Mouse (Mus musculus) lung, postnatal 0 days (tissue): ENCODE results near the gene Adprh. TPM values are rescaled to one million over a fixed set of nuclear protein-coding genes. Genes with fewer than 3 reads are reported as not detected.
"Not testable (repeated sequence)": the region's sequence is repeated elsewhere in the genome, so short reads cannot be mapped to it uniquely, and the experiment has no call there.

Source experiments
- ATAC-seq: fragments of 200-750 bp; cut with Nextera tagmentation; 2 replicates; pipeline ENCODE4 v1.8.0; 2017; ENCODE audit warnings: moderate library complexity
- DNase-seq: peaks from one replicate; pipeline ENCODE4 v3.0.0-alpha.2; 2016; ENCODE audit warnings: low spot score
- H3K27ac ChIP-seq: fragments of 300-500 bp; sonication (generic); 2 replicates; pipeline ENCODE4 v1.5.1; 2014; ENCODE audit warnings: antibody characterized with exemption, mild to moderate bottlenecking, low read length, mixed read lengths
- H3K27me3 ChIP-seq: fragments of 300-500 bp; sonication (generic); replicated peaks from 2 replicates; pipeline ENCODE4 v1.6.1; 2014; ENCODE audit warnings: low read length, mixed read lengths; ENCODE audit not compliant: insufficient read depth
- H3K36me3 ChIP-seq: fragments of 300-500 bp; sonication (generic); 2 replicates; pipeline ENCODE4 v1.6.1; 2014; ENCODE audit warnings: low read length, mixed read lengths; ENCODE audit not compliant: insufficient read depth
- H3K4me1 ChIP-seq: fragments of 300-500 bp; sonication (generic); 2 replicates; pipeline ENCODE4 v1.6.1; 2014; ENCODE audit warnings: antibody characterized with exemption, low read depth, low read length, mixed read lengths; ENCODE audit not compliant: insufficient read depth
- H3K4me2 ChIP-seq: fragments of 300-500 bp; sonication (generic); replicated peaks from 2 replicates; pipeline ENCODE4 v1.6.1; 2014; ENCODE audit warnings: low read depth, mild to moderate bottlenecking, low read length, moderate library complexity, mixed read lengths
- H3K4me3 ChIP-seq: fragments of 300-500 bp; sonication (generic); 2 replicates; pipeline ENCODE4 v1.5.1; 2014; ENCODE audit warnings: low read depth, low read length
- H3K9ac ChIP-seq: fragments of 300-500 bp; sonication (generic); replicated peaks from 2 replicates; pipeline ENCODE4 v1.6.1; 2014; ENCODE audit warnings: low read depth, mild to moderate bottlenecking
- H3K9me3 ChIP-seq: fragments of 300-500 bp; sonication (generic); 2 replicates; pipeline ENCODE4 v1.6.1; 2016; ENCODE audit warnings: low read length, mixed read lengths
- CTCF ChIP-seq: IDR thresholded peaks from 2 replicates; pipeline ENCODE4 v1.5.1; 2016; ENCODE audit warnings: antibody characterized with exemption, mild to moderate bottlenecking
- EP300 ChIP-seq: IDR thresholded peaks from 2 replicates; pipeline ENCODE4 v1.6.1; 2016; ENCODE audit warnings: antibody characterized with exemption, mild to moderate bottlenecking, control low read depth
- WGBS: fragments of 180-500 bp; shearing (Covaris S2); extraction: QIAGEN DNeasy Blood & Tissue Kit; methylation state at CpG from one replicate; pipeline ENCODE4 v1.1.7; 2014; 5-methylcytosine and 5-hydroxymethylcytosine counted together
- polyA plus RNA-seq: library from polyadenylated mRNA; unstranded; fragments of >200 nt; fragmentation: Nextera tagmentation; extraction: Ambion mirVana; gene quantifications from 2 replicates; pipeline ENCODE4 v1.2.1, GENCODE M21; 2015

The Adprh gene
- polyA plus RNA-seq, 1 experiment from 2014 or later, result 59.9 TPM

- 13% methylated on average over 32 of the region's 32 CpGs for WGBS
- no peaks in the 10 kb centered on the region for H3K9me3 ChIP-seq
- no peak overlapping the region for H3K9ac ChIP-seq
- H3K27ac ChIP-seq, result no peak overlapping the region
- peak overlapping the region; percentile 62 for H3K4me2 ChIP-seq
- peak; percentile 3; the same call in 1 of the 2 replicates for ATAC-seq
- TF ChIP-seq EP300 (no peak), CTCF (peak; percentile 68)
- peak overlapping the region; percentile 29 for H3K4me3 ChIP-seq
- H3K27me3 ChIP-seq, result no peaks in the 10 kb centered on the region
- H3K4me1 ChIP-seq, result no peaks in the 10 kb centered on the region
- peak; percentile 64 for DNase-seq
- no peaks in the 10 kb centered on the region for H3K36me3 ChIP-seq
These were observed 30.5 kb upstream of the Adprh start for GRCm38 (mm10) chr16:38482780-38483562.

DNA sequence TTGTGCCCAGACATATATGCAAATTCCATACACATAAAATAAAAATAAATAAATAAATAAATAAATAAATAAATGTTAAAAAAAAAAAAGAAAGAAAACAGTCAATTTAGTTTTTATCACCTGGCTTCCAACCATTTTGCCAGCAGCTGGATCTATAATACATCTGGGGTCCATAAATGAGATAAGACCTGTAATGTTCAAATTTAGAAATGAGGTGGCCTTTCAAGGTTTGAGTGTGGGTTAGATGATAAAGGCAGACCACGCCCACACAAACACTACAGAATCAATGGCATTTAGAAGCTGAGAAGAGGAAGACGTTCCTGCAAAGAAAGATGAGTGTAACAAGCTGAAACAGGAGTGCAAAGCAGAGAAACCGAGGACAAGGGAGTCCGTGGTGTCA, 28.8 kb upstream of the Adprh start:
- Histone ChIP-seq H3K4me1 (no peaks in the 10 kb centered on the region), H3K27me3 (no peaks in the 10 kb centered on the region), H3K9me3 (no peaks in the 10 kb centered on the region), H3K27ac (no peak overlapping the region), H3K36me3 (no peaks in the 10 kb centered on the region), H3K4me2 (no peak overlapping the region), H3K9ac (no peak overlapping the region), H3K4me3 (no peak overlapping the region)
- no peak for TF ChIP-seq CTCF
- no peak for TF ChIP-seq EP300
- no peak for ATAC-seq
- WGBS, result 71% methylated on average over 4 of the region's 4 CpGs
- DNase-seq, result no peak

GRCm38 (mm10) chr16:38478296-38478695, 25.8 kb upstream of the Adprh start:
- WGBS, result 93% methylated on average over 3 of the region's 3 CpGs
- no peak overlapping the region for H3K4me3 ChIP-seq
- no peaks in the 10 kb centered on the region for H3K36me3 ChIP-seq
- ATAC-seq (no peak), DNase-seq (no peak)
- H3K27ac ChIP-seq, result no peak overlapping the region
- no peaks in the 10 kb centered on the region for H3K27me3 ChIP-seq
- no peaks in the 10 kb centered on the region for H3K4me1 ChIP-seq
- H3K9ac ChIP-seq, result no peak overlapping the region
- no peaks in the 10 kb centered on the region for H3K9me3 ChIP-seq
- H3K4me2 ChIP-seq, result no peak overlapping the region
- TF ChIP-seq CTCF (no peak), EP300 (no peak)

DNA sequence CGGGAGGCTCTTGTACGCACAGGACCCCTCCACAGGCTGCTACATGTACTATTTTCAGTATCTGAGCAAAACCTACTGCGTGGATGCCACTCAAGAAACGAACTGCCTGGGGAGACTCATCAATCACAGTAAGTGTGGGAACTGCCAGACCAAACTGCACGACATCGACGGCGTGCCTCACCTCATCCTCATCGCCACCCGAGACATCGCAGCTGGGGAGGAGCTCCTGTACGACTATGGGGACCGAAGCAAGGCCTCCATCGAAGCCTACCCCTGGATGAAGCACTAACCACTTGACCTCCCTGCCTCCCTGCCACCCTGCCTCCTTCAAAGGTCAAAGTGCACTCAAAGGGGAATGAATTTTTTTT, 24.7 kb upstream of the Adprh start:
- H3K27me3 ChIP-seq, H3K36me3 ChIP-seq, H3K9me3 ChIP-seq, H3K4me1 ChIP-seq, H3K9ac ChIP-seq, ATAC-seq, H3K27ac ChIP-seq, DNase-seq, H3K4me3 ChIP-seq: not testable (repeated sequence)
- peak overlapping the region; percentile 74 for H3K4me2 ChIP-seq
- 29% methylated on average over 14 of the region's 14 CpGs for WGBS

GRCm38 (mm10) chr16:38476312-38477240, 24.1 kb upstream of the Adprh start:
- H3K27ac ChIP-seq, result no peak overlapping the region
- ATAC-seq, result peak; percentile 59
- WGBS, result 6% methylated on average over 34 of the region's 34 CpGs

DNA sequence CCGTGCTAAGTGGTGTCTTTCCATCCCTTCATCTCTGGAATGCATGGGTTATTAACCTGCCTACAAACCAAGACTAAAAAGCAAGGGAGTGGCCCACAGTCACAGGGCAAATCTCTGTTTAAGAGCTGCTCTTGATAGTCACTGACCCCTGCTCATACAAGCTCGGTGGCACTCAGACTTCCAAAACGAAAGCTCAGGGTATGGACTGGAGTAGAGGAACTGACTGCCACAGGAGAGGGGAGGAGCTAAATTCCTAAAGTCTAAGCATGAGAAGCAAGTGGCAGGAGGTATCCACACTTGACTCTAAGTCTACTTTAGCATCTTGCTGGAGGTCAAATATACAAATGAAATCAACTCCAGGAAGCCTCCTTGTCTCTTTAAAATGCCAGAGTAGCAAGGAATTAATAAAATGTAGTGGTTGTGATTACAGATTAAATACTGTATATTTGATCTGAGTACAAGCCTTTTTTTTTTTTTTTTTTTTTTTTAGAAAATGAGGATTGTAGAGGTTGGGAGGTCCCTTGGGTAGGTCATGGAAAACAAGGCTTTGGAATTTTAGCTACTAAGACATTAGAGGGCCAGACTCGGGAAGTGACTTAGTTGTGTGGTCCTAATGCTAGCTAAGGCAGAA, 23.3 kb upstream of the Adprh start:
- Histone ChIP-seq H3K36me3 (no peaks in the 10 kb centered on the region), H3K9me3 (no peaks in the 10 kb centered on the region), H3K4me3 (peak overlapping the region; percentile 36; the same call in 1 of the 2 replicates), H3K4me2 (peak overlapping the region; percentile 74), H3K27me3 (no peaks in the 10 kb centered on the region), H3K4me1 (no peaks in the 10 kb centered on the region), H3K9ac (no peak overlapping the region), H3K27ac (no peak overlapping the region)
- DNase-seq, result peak; percentile 40
- WGBS, result 31% methylated on average over 4 of the region's 4 CpGs
- no peak for TF ChIP-seq EP300
- TF ChIP-seq CTCF, result no peak
- peak; percentile 56 for ATAC-seq

More at GRCm38 (mm10) chr16:38476312-38477240, 24.1 kb upstream of the Adprh start:
- Histone ChIP-seq H3K4me1 (no peaks in the 10 kb centered on the region), H3K4me3 (peak overlapping the region; percentile 36), H3K9me3 (no peaks in the 10 kb centered on the region), H3K36me3 (no peaks in the 10 kb centered on the region), H3K27me3 (no peaks in the 10 kb centered on the region), H3K4me2 (peak overlapping the region; percentile 74), H3K9ac (no peak overlapping the region)
- TF ChIP-seq EP300 (no peak), CTCF (no peak)
- DNase-seq, result peak; percentile 43
